Mouse (Mus musculus): ENCODE data around the gene Tex2.

DNA sequence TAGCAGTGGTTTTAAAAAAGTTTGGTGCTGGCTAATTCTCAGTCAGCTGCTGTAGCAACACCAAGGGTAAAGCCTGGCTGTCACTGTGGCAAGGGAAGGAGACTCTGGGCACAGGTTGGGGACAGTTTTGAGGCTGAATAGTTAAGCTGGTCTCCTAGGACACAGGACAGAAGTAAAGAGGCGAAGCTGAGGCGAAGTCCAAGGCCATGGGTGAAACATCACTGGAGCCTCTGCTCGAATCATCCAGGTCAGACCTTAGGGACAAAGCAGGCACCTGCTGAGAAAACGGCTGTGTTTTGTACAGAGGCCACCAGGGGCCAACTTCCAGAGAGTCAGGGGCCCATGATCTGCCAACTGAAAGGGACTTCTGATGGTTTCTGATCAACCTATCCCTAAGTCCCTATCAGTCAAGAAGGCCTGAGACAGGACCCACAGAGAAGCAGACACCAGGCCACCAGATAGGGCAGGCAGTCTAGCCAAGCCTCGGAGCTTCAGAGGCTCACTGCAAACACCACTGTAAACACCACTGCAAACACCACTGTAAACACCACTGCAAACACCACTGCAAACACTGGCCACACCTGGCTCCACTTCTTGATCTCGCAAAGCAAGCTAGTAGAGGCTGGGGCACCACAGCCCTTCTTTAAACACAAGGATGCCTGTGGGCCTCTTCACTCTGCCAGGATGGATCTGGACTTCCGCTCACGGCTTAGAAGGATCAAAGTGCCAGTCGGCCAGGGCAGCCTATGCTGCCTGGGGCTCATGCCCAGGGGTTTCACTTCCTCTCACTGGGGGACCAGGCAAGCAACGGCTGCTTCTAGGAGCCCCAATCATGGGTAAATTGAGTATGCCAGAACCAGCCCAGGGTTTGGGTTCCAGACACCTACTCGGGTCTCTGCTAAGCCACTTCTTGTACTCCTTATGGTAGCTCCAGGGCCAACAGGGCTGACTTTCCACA is 41.9 kb downstream of the Tex2 start:
- TF ChIP-seq CTCF (IDR thresholded peaks at IDR 0.05; ENCODE audit: control insufficient read depth, insufficient read depth, low read length) (no peak), POLR2A (IDR thresholded peaks at IDR 0.05; ENCODE audit: borderline replicate concordance, control insufficient read depth, low read depth, low read length) (no peak)

Data from bone marrow, adult 2 months (tissue).